Mouse (Mus musculus) right cerebral cortex, postnatal 4 days (tissue): ENCODE data around the gene Sv2c.
"Not testable (repeated sequence)": the region's sequence is repeated elsewhere in the genome, so short reads cannot be mapped to it uniquely, and the experiment has no call there.

Experiments used
- DNase-seq: peaks from one replicate; pipeline ENCODE4 v3.0.0-alpha.2; 2022

Sv2c gene

GRCm38 (mm10) chr13:96132401-96132816, at the start of gene Sv2c:
Gene Sv2c (minus strand): TSS chr13:96132577.
- DNase-seq = peak; percentile 67

- DNase-seq = no peak
Observed at GRCm38 (mm10) chr13:96180671-96181161, 48.3 kb upstream of the Sv2c start.

- DNase-seq = peak; percentile 47
Observed at GRCm38 (mm10) chr13:96175591-96176212, 43.3 kb upstream of the Sv2c start.

- no peak for DNase-seq
Observed at GRCm38 (mm10) chr13:96173686-96174085, 41.3 kb upstream of the Sv2c start.

- no peak for DNase-seq
Observed at GRCm38 (mm10) chr13:96172290-96172689, 39.9 kb upstream of the Sv2c start.

- no peak for DNase-seq
Observed at GRCm38 (mm10) chr13:96168991-96169665, 36.8 kb upstream of the Sv2c start.

- no peak for DNase-seq
Observed at GRCm38 (mm10) chr13:96166593-96166992, 34.2 kb upstream of the Sv2c start.

- DNase-seq = peak; percentile 14
Observed at GRCm38 (mm10) chr13:96133363-96134100, 1.2 kb upstream of the Sv2c start.

- no peak for DNase-seq
Observed at GRCm38 (mm10) chr13:96132833-96133232, 456 bp upstream of the Sv2c start.

- DNase-seq = peak; percentile 5
Observed at GRCm38 (mm10) chr13:96131911-96132310, 466 bp downstream of the Sv2c start.

GRCm38 (mm10) chr13:96131050-96131449, 1.3 kb downstream of the Sv2c start:
- peak; percentile 72 for DNase-seq

GRCm38 (mm10) chr13:96129081-96129480, 3.3 kb downstream of the Sv2c start:
- DNase-seq = no peak

GRCm38 (mm10) chr13:96126669-96127068, 5.7 kb downstream of the Sv2c start:
- DNase-seq = no peak

GRCm38 (mm10) chr13:96125011-96125410, 7.4 kb downstream of the Sv2c start:
- no peak for DNase-seq

- no peak for DNase-seq
Observed at GRCm38 (mm10) chr13:96112711-96113110, 19.7 kb downstream of the Sv2c start.

GRCm38 (mm10) chr13:96110767-96111166, 21.6 kb downstream of the Sv2c start:
- no peak for DNase-seq

- DNase-seq = no peak
Observed at GRCm38 (mm10) chr13:96106367-96106766, 26.0 kb downstream of the Sv2c start.

- DNase-seq = no peak
Observed at GRCm38 (mm10) chr13:96090929-96091328, 41.4 kb downstream of the Sv2c start.

- no peak for DNase-seq
Observed at GRCm38 (mm10) chr13:96085581-96086302, 46.6 kb downstream of the Sv2c start.

- DNase-seq = not testable (repeated sequence)
Observed at GRCm38 (mm10) chr13:96081754-96082153, 50.6 kb downstream of the Sv2c start, which contains the start of gene Gm17190. Gene Gm17190 (plus strand): TSS chr13:96082054.

GRCm38 (mm10) chr13:96081276-96081675, 51.1 kb downstream of the Sv2c start, which contains the start of gene Gm20075:
Gene Gm20075 (minus strand): TSS chr13:96081376.
- DNase-seq = not testable (repeated sequence)

GRCm38 (mm10) chr13:96073555-96073954, 58.8 kb downstream of the Sv2c start:
- DNase-seq = peak; percentile 16

GRCm38 (mm10) chr13:96052755-96053154, 79.6 kb downstream of the Sv2c start:
- DNase-seq = no peak
